Mouse (Mus musculus) heart, postnatal 36 days (tissue): ENCODE data around the gene Pald1. TPM values are rescaled to one million over a fixed set of nuclear protein-coding genes. Genes with fewer than 3 reads are reported as not detected.

Experiments
- DNase-seq, 2 experiments: peaks; one replicate each; pipeline ENCODE4 v3.0.0; 2021 to 2022
- intact Hi-C: fragments of 180-260 bp; cut with DNase I; formaldehyde crosslinking; loops from one replicate; pipeline ENCODE4 v1.15.1; 2025
- total RNA-seq, 2 experiments: library from RNA; stranded (reverse); gene quantifications; 2 replicates each; pipeline ENCODE4 v1.2.3; 2021

The Pald1 gene
- total RNA-seq, 2 experiments from 2014 or later, result 19.9 to 21.6 TPM

DNA sequence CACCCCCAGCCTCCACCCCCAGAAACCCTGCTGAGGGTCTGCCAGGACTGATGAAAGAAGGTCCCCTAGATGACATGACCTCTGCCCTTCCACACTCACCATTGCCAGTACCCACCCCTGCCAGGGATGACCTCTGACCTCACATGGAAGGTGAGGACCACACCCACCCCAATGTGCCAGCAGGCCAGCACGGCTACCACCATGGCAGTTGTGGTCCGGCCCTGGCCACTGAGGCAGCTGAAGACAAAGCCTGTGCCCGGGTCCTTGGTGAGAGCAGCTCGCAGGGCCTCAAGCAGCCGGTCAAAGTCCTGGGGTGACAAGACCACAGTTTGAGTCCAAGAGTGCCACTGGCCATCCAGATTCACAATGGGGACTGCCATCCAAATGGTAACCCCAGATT is 42.3 kb downstream of the Pald1 start:
- no peak for DNase-seq
- intact Hi-C loops, result loop anchor here (1.0 to 10.0 kb wide), 3 partner anchors 58 to 314 kb away; no protein-coding TSS in a partner anchor

DNA sequence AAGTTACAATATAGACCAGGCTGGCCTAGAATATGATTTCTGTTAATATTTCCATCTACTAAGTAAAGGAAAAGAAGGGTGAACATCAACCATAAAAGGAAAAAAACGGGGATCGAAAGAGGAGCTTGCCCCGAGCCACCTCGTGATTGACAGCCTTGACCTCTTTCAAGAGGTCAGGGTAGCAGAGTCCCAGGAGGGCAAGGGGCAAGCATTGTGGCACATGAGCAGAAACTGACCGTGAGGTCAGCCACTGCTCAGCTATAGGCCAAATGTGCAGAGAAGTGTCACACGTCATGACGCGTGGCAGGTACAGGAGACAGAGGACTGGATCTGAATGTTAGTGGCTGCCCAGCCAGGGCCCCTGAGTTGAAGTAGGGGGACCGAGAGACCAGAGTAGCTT is 43.1 kb downstream of the Pald1 start:
- DNase-seq, result no peak
- intact Hi-C loops, result loop anchor here (5.0 to 10.0 kb wide), 2 partner anchors 262 to 315 kb away; no protein-coding TSS in a partner anchor

- no peak for DNase-seq
- intact Hi-C loops, result no loop called here
These were observed 44.1 kb downstream of the Pald1 start for GRCm38 (mm10) chr10:61339216-61339615.

DNA sequence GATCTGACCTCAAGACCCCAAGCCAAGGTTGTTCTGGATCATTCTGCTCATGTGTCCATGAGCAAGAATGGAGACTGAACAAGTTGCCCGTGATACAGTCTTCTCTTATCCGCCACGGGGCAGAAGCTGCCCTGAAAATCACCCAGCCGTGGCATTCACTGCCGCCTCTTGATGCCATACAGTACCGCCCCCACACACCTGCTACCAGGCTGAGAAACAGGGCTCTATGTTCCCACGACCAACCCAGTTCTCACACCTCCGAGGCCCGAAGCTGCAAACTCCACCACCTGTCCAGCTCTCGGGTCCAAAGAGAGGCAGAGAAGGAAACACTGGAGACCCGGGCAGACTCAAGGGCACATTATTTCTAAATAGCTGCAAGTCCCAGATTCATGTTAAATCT is 45.7 kb downstream of the Pald1 start:
- DNase-seq, result no peak
- intact Hi-C loops, result loop anchor here (2.0 kb wide), 1 partner anchor 127 kb away; no protein-coding TSS in a partner anchor

GRCm38 (mm10) chr10:61336592-61336991 is 46.7 kb downstream of the Pald1 start:
- DNase-seq, result no peak
- intact Hi-C loops, result loop anchor here (1.0 to 2.0 kb wide), 3 partner anchors 60 to 137 kb away; no protein-coding TSS in a partner anchor

DNA sequence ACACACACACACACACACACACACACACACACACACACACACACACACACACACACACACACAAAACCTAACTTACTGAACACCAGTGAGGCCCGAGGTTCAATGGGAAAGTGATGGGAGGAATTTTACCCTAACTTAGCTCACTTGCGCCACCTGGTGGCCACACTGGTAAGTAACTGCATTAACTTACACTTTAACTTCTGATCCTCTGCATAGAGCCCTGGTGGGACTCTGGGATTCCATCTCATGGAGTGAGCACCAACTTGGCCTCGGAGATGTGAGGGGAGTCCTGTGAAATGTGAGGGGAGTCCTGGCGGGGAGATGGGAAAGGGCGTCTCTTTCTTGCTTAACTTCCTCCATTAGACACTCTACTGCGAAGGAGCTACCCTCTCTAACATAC is 47.2 kb downstream of the Pald1 start:
- intact Hi-C loops, result loop anchor here (1.0 to 2.0 kb wide), 3 partner anchors 60 to 137 kb away; no protein-coding TSS in a partner anchor
- DNase-seq, result peak; percentile 80 to 91

- DNase-seq, result no peak
- intact Hi-C loops, result no loop called here
These were observed 48.8 kb downstream of the Pald1 start for GRCm38 (mm10) chr10:61334545-61334944.

- intact Hi-C loops, result no loop called here
These were observed 52.3 kb downstream of the Pald1 start for GRCm38 (mm10) chr10:61331046-61331445.

GRCm38 (mm10) chr10:61328927-61329326 is 54.4 kb downstream of the Pald1 start:
- DNase-seq, result no peak
- intact Hi-C loops, result loop anchor here (2.0 kb wide), 1 partner anchor 54 kb away; no protein-coding TSS in a partner anchor

More at GRCm38 (mm10) chr10:61331046-61331445, 52.3 kb downstream of the Pald1 start:
- peak; percentile 48 to 54 for DNase-seq

DNA sequence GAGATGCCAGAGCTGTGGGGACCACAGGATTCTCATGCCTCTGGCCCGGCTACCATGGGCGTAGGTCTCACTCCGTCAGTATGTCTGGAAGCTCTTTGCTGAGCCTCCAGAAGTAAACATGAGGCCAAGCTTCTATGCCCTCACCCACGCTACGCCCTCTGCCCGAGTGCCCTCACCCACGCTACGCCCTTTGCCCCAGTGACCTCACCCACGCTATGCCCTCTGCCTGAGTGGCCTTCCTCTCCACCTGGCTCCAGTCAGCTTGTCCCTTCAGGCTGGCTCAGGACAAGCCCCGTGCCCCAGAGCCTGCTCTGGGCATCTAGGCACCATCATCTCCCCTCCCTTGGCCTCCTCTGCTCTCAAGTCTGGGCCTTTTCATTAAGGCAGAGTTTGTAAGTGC is 55.8 kb downstream of the Pald1 start:
- DNase-seq, result no peak
- intact Hi-C loops, result no loop called here

DNA sequence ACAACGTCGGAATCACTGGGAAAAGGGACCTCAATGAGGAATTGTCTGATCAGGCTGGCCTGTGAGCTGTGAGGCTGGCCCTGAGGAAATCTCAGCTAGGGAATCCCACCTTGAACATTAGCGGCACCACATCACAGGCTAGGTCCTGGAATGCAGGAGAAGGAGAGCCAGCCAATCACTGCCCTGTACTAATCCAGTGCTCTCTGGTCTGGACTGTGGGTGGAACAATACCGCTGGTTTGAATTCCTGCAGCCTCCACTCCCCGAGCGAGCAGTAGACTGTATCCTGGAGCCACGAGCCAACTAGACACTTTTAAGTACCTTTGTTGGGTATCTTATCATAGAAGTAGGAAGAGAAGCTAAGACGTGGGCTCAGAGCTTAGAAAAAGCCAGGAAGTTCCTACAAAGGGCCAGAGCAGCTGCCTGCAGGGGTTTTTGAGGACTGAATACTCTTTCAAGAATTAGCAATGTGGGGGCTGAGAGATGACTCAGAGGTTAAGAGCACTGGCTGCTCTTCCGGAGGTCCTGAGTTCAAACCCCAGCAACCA is 57.5 kb downstream of the Pald1 start:
- no peak for DNase-seq
- intact Hi-C loops, result no loop called here

GRCm38 (mm10) chr10:61324717-61325116 is 58.6 kb downstream of the Pald1 start:
- intact Hi-C loops, result no loop called here
- peak; percentile 51 to 64 for DNase-seq

- intact Hi-C loops, result no loop called here
- no peak for DNase-seq
These were observed 64.8 kb downstream of the Pald1 start for GRCm38 (mm10) chr10:61318527-61318926.

DNA sequence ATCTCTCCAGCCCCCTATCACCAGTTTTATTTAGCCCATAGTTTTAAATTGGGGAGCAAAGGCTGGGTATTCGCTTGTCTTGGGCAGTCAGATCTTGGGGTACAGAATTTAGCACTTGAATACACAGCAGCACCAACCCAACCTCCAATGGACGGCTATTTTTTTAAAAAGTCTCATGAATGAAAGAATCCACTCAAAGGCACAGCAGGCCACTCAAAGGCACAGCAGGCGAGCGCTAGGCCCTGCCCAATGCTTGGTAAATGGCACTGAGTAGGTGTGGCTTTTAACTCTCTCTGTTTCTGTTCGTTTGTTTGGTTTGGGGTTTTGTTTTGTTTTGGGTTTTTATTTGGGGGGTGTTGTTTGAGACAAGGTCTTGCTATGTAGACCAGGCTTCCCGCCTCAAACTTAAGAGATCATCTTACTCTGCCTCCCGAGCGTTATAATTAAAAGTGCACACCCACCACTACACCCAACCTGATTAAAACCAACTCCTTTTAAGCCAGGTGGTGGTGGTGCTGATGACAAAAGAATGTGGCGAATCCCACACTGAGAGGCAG is 67.9 kb downstream of the Pald1 start:
- DNase-seq, result no peak
- intact Hi-C loops, result no loop called here

DNA sequence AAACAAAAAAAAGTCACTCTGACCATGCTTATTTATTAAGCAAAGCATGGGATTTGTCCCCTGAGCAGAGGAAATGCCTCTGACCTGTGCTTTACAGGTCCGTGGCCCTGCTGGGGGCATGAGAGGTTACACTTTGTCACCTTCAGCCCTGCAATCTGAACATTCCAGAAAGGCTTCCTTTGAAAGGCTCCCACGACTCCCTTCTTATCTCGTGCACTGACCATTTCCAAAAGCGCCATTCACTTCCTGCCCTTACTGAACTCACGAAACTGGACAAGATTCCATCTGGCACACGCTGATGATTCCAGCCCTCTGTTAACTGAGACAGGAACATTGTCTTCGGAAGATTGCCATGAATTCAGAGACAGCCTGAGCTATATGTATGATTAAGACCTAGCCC is 69.6 kb downstream of the Pald1 start:
- no peak for DNase-seq
- intact Hi-C loops, result loop anchor here (5.0 kb wide), 1 partner anchor 36 kb away; no protein-coding TSS in a partner anchor

GRCm38 (mm10) chr10:61312754-61313153 is 70.6 kb downstream of the Pald1 start:
- intact Hi-C loops, result loop anchor here (5.0 kb wide), 1 partner anchor 35 kb away; no protein-coding TSS in a partner anchor
- DNase-seq, result no peak

DNA sequence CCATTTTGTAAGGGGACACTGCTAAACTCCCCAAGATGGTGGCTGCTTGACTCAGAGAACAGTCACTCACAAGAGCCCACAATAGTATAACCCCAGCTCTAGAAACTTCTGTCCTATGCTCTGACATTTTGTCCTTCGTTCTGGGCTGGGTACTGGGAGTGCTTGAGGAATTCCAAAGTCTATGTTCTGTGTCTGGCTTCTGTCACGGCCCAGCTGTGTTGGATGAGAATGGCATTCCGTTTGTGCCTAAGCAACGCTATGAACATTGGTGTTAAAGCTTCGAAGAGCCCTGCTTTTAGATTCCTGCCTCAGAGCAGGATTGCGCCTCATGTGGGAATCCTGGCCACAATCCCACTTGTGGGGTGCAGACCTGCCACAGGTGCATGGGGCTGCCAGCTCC is 71.2 kb downstream of the Pald1 start:
- DNase-seq, result no peak
- intact Hi-C loops, result loop anchor here (5.0 kb wide), 1 partner anchor 35 kb away; no protein-coding TSS in a partner anchor

- intact Hi-C loops, result no loop called here
- no peak for DNase-seq
These were observed 74.5 kb downstream of the Pald1 start for GRCm38 (mm10) chr10:61308706-61309320.

DNA sequence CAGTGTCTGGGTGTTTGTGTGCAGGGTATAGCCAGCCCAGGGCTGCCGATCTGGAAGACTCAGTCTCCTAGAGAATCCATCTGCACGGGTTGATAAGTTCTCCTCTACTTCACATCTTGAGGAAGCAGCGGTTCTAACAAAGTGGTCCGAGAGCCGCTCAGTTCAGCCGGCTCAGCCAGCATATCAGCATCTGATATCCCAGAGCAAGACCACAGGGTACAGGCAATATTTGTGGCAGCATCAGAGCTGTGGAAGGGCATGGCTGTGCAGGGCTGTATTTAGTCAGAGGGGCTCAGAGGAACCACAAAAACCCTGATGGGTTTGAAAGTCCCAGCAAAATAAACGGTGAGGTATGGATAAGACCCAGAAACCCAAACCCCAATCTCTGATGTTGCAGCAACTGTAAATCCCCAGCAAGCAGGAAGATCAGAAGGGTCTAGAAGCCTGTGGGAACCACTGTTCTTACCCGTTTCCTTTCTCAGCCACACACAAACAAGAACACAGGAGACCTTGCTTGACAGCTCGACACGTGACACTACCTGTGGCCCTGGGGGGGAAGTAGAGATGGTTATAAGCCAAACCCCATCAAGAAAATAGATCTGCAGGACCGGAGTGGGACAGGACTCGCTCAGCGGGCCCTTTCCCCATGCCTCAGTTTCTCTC is 77.3 kb downstream of the Pald1 start:
- intact Hi-C loops, result no loop called here
- no peak for DNase-seq

GRCm38 (mm10) chr10:61304046-61304445 is 79.3 kb downstream of the Pald1 start:
- DNase-seq, result no peak
- intact Hi-C loops, result no loop called here

DNA sequence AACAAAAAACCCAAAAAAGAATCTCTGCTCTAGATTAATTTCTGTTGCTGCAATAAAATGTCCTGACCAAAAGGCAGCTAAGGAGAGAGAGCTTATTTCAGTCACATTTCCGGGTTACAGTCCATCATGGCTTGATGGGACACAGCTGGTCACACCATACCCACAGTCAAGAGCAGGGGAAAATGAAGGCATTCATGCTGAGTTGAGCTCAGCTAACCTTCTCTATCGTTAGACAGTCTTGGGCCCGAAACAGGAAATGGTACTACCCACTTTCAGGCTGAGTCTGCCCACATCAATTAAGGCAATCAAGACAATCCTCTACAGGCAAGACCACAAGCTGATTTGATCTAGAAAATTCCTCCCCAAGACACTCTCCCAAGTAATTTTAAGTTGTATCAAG is 82.3 kb downstream of the Pald1 start:
- DNase-seq, result no peak
- intact Hi-C loops, result no loop called here
